Mouse (Mus musculus): ENCODE measurements around the gene R3hdm1.

R3hdm1 gene

GRCm38 (mm10) chr1:128102641-128103461 is at the start of gene R3hdm1, which contains the start of gene Zranb3:
R3hdm1 (plus strand) TSS chr1:128103301.
Zranb3 (minus strand) TSS chr1:128103047.
- peak; percentile 96 for DNase-seq

- no peak for DNase-seq
These were observed 45.8 kb upstream of the R3hdm1 start for GRCm38 (mm10) chr1:128057269-128057668.

GRCm38 (mm10) chr1:128058625-128059024 is 44.5 kb upstream of the R3hdm1 start:
- DNase-seq, result no peak

GRCm38 (mm10) chr1:128060655-128061344 is 42.3 kb upstream of the R3hdm1 start:
- DNase-seq, result no peak

GRCm38 (mm10) chr1:128061401-128061800 is 41.7 kb upstream of the R3hdm1 start:
- DNase-seq, result no peak

- DNase-seq, result no peak
These were observed 40.9 kb upstream of the R3hdm1 start for GRCm38 (mm10) chr1:128062167-128062566.

- no peak for DNase-seq
These were observed 38.4 kb upstream of the R3hdm1 start for GRCm38 (mm10) chr1:128064716-128065115.

GRCm38 (mm10) chr1:128068945-128069397 is 34.1 kb upstream of the R3hdm1 start:
- DNase-seq, result peak; percentile 7

- no peak for DNase-seq
These were observed 33.1 kb upstream of the R3hdm1 start for GRCm38 (mm10) chr1:128070003-128070402.

- no peak for DNase-seq
These were observed 30.1 kb upstream of the R3hdm1 start for GRCm38 (mm10) chr1:128073051-128073450.

GRCm38 (mm10) chr1:128076791-128077479 is 26.2 kb upstream of the R3hdm1 start:
- no peak for DNase-seq

- no peak for DNase-seq
These were observed 25.3 kb upstream of the R3hdm1 start for GRCm38 (mm10) chr1:128077788-128078187.

GRCm38 (mm10) chr1:128078646-128079045 is 24.5 kb upstream of the R3hdm1 start:
- no peak for DNase-seq

- no peak for DNase-seq
These were observed 22.0 kb upstream of the R3hdm1 start for GRCm38 (mm10) chr1:128080936-128081696.

GRCm38 (mm10) chr1:128081873-128082272 is 21.2 kb upstream of the R3hdm1 start:
- DNase-seq, result no peak

- DNase-seq, result peak; percentile 32
These were observed 20.3 kb upstream of the R3hdm1 start for GRCm38 (mm10) chr1:128082800-128083199.

- DNase-seq, result no peak
These were observed 8.4 kb upstream of the R3hdm1 start for GRCm38 (mm10) chr1:128094686-128095085.

GRCm38 (mm10) chr1:128098309-128098708 is 4.8 kb upstream of the R3hdm1 start:
- DNase-seq, result no peak

- DNase-seq, result peak; percentile 61
These were observed 855 bp upstream of the R3hdm1 start for GRCm38 (mm10) chr1:128102251-128102640.

- no peak for DNase-seq
These were observed 503 bp downstream of the R3hdm1 start for GRCm38 (mm10) chr1:128103520-128104088.

GRCm38 (mm10) chr1:128120913-128121627 is 18.0 kb downstream of the R3hdm1 start:
- no peak for DNase-seq
